Mouse (Mus musculus) hindbrain, embryonic 16.5 days (tissue): ENCODE measurements around the gene Tbc1d8. TPM values are rescaled to one million over a fixed set of nuclear protein-coding genes. Genes with fewer than 3 reads are reported as not detected.

Experiments
- ATAC-seq: fragments of 200-750 bp; cut with Nextera tagmentation; 2 replicates; pipeline ENCODE4 v1.8.0; 2017; ENCODE audit warnings: moderate TSS enrichment, moderate library complexity
- H3K27ac ChIP-seq: fragments of 300-500 bp; sonication (generic); 2 replicates; pipeline ENCODE4 v1.5.1; 2014; ENCODE audit warnings: low read depth, mild to moderate bottlenecking, control low read depth, low read length, moderate library complexity
- H3K27me3 ChIP-seq: fragments of 300-500 bp; sonication (generic); replicated peaks from 2 replicates; pipeline ENCODE4 v1.6.1; 2014; ENCODE audit warnings: low read length; ENCODE audit not compliant: control insufficient read depth, insufficient read depth
- H3K36me3 ChIP-seq: fragments of 300-500 bp; sonication (generic); 2 replicates; pipeline ENCODE4 v1.6.1; 2014; ENCODE audit warnings: mild to moderate bottlenecking, low read length, moderate library complexity, mixed read lengths; ENCODE audit not compliant: control insufficient read depth, insufficient read depth
- H3K4me1 ChIP-seq: fragments of 300-500 bp; sonication (generic); 2 replicates; pipeline ENCODE4 v1.6.1; 2014; ENCODE audit warnings: low read depth, low read length; ENCODE audit not compliant: control insufficient read depth, insufficient read depth
- H3K4me2 ChIP-seq: fragments of 300-500 bp; sonication (generic); 2 replicates; pipeline ENCODE4 v1.6.1; 2014; ENCODE audit warnings: mild to moderate bottlenecking, low read length, control low read depth, moderate library complexity
- H3K4me3 ChIP-seq: fragments of 300-500 bp; sonication (generic); 2 replicates; pipeline ENCODE4 v1.5.1; 2014; ENCODE audit warnings: mild to moderate bottlenecking, low read length, control low read depth, moderate library complexity
- H3K9ac ChIP-seq: fragments of 300-500 bp; sonication (generic); 2 replicates; pipeline ENCODE4 v1.6.1; 2014; ENCODE audit warnings: low read depth, mild to moderate bottlenecking, control low read depth, low read length, moderate library complexity
- H3K9me3 ChIP-seq: fragments of 300-500 bp; sonication (generic); 2 replicates; pipeline ENCODE4 v1.6.1; 2014; ENCODE audit warnings: mild to moderate bottlenecking, low read length, moderate library complexity; ENCODE audit not compliant: control insufficient read depth
- WGBS: fragments of 180-500 bp; shearing (Covaris S2); extraction: QIAGEN DNeasy Blood & Tissue Kit; methylation state at CpG from one replicate; pipeline ENCODE4 v1.1.7; 2014; 5-methylcytosine and 5-hydroxymethylcytosine counted together
- polyA plus RNA-seq: library from polyadenylated mRNA; unstranded; fragments of >200 nt; fragmentation: Nextera tagmentation; extraction: Ambion mirVana; gene quantifications from 2 replicates; pipeline ENCODE4 v1.2.1, GENCODE M21; 2015

Gene Tbc1d8
- polyA plus RNA-seq, 1 experiment from 2014 or later = 9.9 TPM

GRCm38 (mm10) chr1:39398284-39398683 lies 80.3 kb downstream of the Tbc1d8 start:
- H3K9me3 ChIP-seq = no peaks in the 10 kb centered on the region
- no peak overlapping the region for H3K4me3 ChIP-seq
- no peak for ATAC-seq
- no peaks in the 10 kb centered on the region for H3K27me3 ChIP-seq
- no peak overlapping the region for H3K9ac ChIP-seq
- peaks cover 6% of the 10 kb centered on the region for H3K36me3 ChIP-seq
- H3K27ac ChIP-seq = no peak overlapping the region
- H3K4me1 ChIP-seq = no peaks in the 10 kb centered on the region
- 91% methylated on average over 6 of the region's 6 CpGs for WGBS
- H3K4me2 ChIP-seq = no peak overlapping the region

- H3K9me3 ChIP-seq = no peaks in the 10 kb centered on the region
- 84% methylated on average over 4 of the region's 4 CpGs for WGBS
- no peak overlapping the region for H3K4me2 ChIP-seq
- H3K36me3 ChIP-seq = peaks cover 8% of the 10 kb centered on the region
- H3K27ac ChIP-seq = no peak overlapping the region
- H3K27me3 ChIP-seq = no peaks in the 10 kb centered on the region
- H3K9ac ChIP-seq = no peak overlapping the region
- no peak overlapping the region for H3K4me3 ChIP-seq
- no peaks in the 10 kb centered on the region for H3K4me1 ChIP-seq
- ATAC-seq = no peak
Measured at GRCm38 (mm10) chr1:39396347-39396746, 82.2 kb downstream of the Tbc1d8 start.

- Histone ChIP-seq H3K9me3 (no peaks in the 10 kb centered on the region), H3K4me3 (no peak overlapping the region), H3K4me1 (no peaks in the 10 kb centered on the region), H3K9ac (no peak overlapping the region), H3K4me2 (no peak overlapping the region), H3K27ac (no peak overlapping the region), H3K27me3 (no peaks in the 10 kb centered on the region), H3K36me3 (peaks cover 8% of the 10 kb centered on the region)
- 92% methylated on average over 3 of the region's 3 CpGs for WGBS
- no peak for ATAC-seq
Measured at GRCm38 (mm10) chr1:39394650-39395049, 83.9 kb downstream of the Tbc1d8 start.

- Histone ChIP-seq H3K9me3 (no peaks in the 10 kb centered on the region), H3K4me1 (no peaks in the 10 kb centered on the region), H3K27ac (no peak overlapping the region), H3K36me3 (peaks cover 8% of the 10 kb centered on the region), H3K4me3 (no peak overlapping the region), H3K9ac (no peak overlapping the region), H3K27me3 (no peaks in the 10 kb centered on the region), H3K4me2 (no peak overlapping the region)
- 58% methylated on average over 10 of the region's 10 CpGs for WGBS
- no peak for ATAC-seq
Measured at GRCm38 (mm10) chr1:39394096-39394495, 84.5 kb downstream of the Tbc1d8 start.

- Histone ChIP-seq H3K4me3 (no peak overlapping the region), H3K27ac (no peak overlapping the region)
- 85% methylated on average over 8 of the region's 8 CpGs for whole genome bisulfite sequencing
Measured at GRCm38 (mm10) chr1:39393217-39393867, 85.2 kb downstream of the Tbc1d8 start.

GRCm38 (mm10) chr1:39392189-39392588 lies 86.4 kb downstream of the Tbc1d8 start:
- H3K4me3 ChIP-seq = no peak overlapping the region
- H3K27me3 ChIP-seq = no peaks in the 10 kb centered on the region
- H3K4me1 ChIP-seq = no peaks in the 10 kb centered on the region
- H3K9me3 ChIP-seq = no peaks in the 10 kb centered on the region
- H3K9ac ChIP-seq = no peak overlapping the region
- H3K4me2 ChIP-seq = no peak overlapping the region
- ATAC-seq = peak; percentile 62
- peaks cover 5% of the 10 kb centered on the region for H3K36me3 ChIP-seq
- no peak overlapping the region for H3K27ac ChIP-seq
- WGBS = 70% methylated on average over 3 of the region's 3 CpGs

More at GRCm38 (mm10) chr1:39393217-39393867, 85.2 kb downstream of the Tbc1d8 start:
- no peaks in the 10 kb centered on the region for H3K27me3 ChIP-seq
- ATAC-seq = no peak
- H3K4me1 ChIP-seq = no peaks in the 10 kb centered on the region
- H3K4me2 ChIP-seq = no peak overlapping the region
- no peaks in the 10 kb centered on the region for H3K9me3 ChIP-seq
- no peak overlapping the region for H3K9ac ChIP-seq
- peaks cover 8% of the 10 kb centered on the region for H3K36me3 ChIP-seq

- H3K9ac ChIP-seq = no peak overlapping the region
- H3K4me2 ChIP-seq = no peak overlapping the region
- H3K36me3 ChIP-seq = peaks cover 3% of the 10 kb centered on the region; the same call in 1 of the 2 replicates
- no peak overlapping the region for H3K27ac ChIP-seq
- WGBS = 90% methylated on average over 6 of the region's 6 CpGs
- no peak overlapping the region for H3K4me3 ChIP-seq
- H3K4me1 ChIP-seq = no peaks in the 10 kb centered on the region
- H3K27me3 ChIP-seq = no peaks in the 10 kb centered on the region
- H3K9me3 ChIP-seq = no peaks in the 10 kb centered on the region
- 0 out of 2 replicates have a peak, but pooled peaks have one; percentile 13 for ATAC-seq
Measured at GRCm38 (mm10) chr1:39391652-39392051, 86.9 kb downstream of the Tbc1d8 start.

GRCm38 (mm10) chr1:39389338-39389737 lies 89.2 kb downstream of the Tbc1d8 start:
- H3K27ac ChIP-seq = no peak overlapping the region
- no peak for ATAC-seq
- H3K4me3 ChIP-seq = no peak overlapping the region
- H3K9me3 ChIP-seq = no peaks in the 10 kb centered on the region
- no peaks in the 10 kb centered on the region for H3K4me1 ChIP-seq
- H3K27me3 ChIP-seq = no peaks in the 10 kb centered on the region
- WGBS = 92% methylated on average over 11 of the region's 11 CpGs
- H3K36me3 ChIP-seq = peaks cover 3% of the 10 kb centered on the region; the same call in 1 of the 2 replicates
- H3K9ac ChIP-seq = no peak overlapping the region
- no peak overlapping the region for H3K4me2 ChIP-seq

- H3K4me1 ChIP-seq = no peaks in the 10 kb centered on the region
- H3K27ac ChIP-seq = no peak overlapping the region
- ATAC-seq = no peak
- H3K27me3 ChIP-seq = no peaks in the 10 kb centered on the region
- no peak overlapping the region for H3K4me3 ChIP-seq
- no peak overlapping the region for H3K4me2 ChIP-seq
- H3K9me3 ChIP-seq = no peaks in the 10 kb centered on the region
- H3K9ac ChIP-seq = no peak overlapping the region
- H3K36me3 ChIP-seq = 0 out of 2 replicates have a peak, but pooled peaks cover under 1% of the 10 kb centered on the region
- WGBS = 88% methylated on average over 2 of the region's 2 CpGs
Measured at GRCm38 (mm10) chr1:39388163-39388562, 90.4 kb downstream of the Tbc1d8 start.
